Mouse (Mus musculus) CH12.LX (cell line): Measurements from ENCODE around the gene Svep1.

ENCODE experiments used
- CHD2 ChIP-seq: IDR thresholded peaks from 2 replicates; pipeline ENCODE4 v1.6.1; 2011; ENCODE audit warnings: low read length, improper control_type of control experiment
- EP300 ChIP-seq: IDR thresholded peaks from 2 replicates; pipeline ENCODE4 v1.6.1; 2011; ENCODE audit warnings: low read length, improper control_type of control experiment
- MAZ ChIP-seq: IDR thresholded peaks from 2 replicates; pipeline ENCODE4 v1.6.1; 2012; ENCODE audit warnings: low read depth, mild to moderate bottlenecking, inconsistent platforms, low read length, improper control_type of control experiment, moderate library complexity
- RAD21 ChIP-seq: IDR thresholded peaks from 2 replicates; pipeline ENCODE4 v1.6.1; 2011; ENCODE audit warnings: low read depth, mild to moderate bottlenecking, low read length, improper control_type of control experiment, moderate library complexity
- TBP ChIP-seq: conservative IDR thresholded peaks from 2 replicates; pipeline ENCODE4 v1.6.1; 2011; ENCODE audit warnings: low read depth, low read length, improper control_type of control experiment

DNA sequence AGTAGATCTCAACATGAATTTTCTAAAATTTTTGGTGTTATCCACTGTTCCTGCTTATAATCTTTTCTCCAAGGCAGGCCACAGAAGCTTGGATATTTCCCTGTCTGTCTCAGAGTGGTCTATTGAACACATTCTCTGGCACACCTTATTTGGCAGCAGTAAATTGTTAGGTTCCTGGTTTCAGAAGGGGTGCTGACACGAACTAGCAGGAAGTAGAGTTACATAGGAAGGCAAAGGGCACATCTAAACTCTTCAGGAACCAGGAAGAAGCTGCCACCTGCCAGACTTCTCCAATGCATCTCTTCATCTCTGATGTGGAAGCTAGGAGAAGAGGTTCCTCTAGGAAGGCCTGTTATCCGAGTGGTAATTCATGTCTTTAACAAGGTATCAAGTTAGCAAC, 141.9 kb downstream of the Svep1 start:
- TF ChIP-seq TBP (no peak), EP300 (no peak), CHD2 (no peak), MAZ (no peak), RAD21 (no peak)
